Mouse (Mus musculus): Measurements from ENCODE around the gene Acsbg1. TPM values are rescaled to one million over a fixed set of nuclear protein-coding genes. Genes with fewer than 3 reads are reported as not detected.

Gene Acsbg1
- polyA plus RNA-seq, 1 experiment from 2014 or later, result 0.22 TPM

DNA sequence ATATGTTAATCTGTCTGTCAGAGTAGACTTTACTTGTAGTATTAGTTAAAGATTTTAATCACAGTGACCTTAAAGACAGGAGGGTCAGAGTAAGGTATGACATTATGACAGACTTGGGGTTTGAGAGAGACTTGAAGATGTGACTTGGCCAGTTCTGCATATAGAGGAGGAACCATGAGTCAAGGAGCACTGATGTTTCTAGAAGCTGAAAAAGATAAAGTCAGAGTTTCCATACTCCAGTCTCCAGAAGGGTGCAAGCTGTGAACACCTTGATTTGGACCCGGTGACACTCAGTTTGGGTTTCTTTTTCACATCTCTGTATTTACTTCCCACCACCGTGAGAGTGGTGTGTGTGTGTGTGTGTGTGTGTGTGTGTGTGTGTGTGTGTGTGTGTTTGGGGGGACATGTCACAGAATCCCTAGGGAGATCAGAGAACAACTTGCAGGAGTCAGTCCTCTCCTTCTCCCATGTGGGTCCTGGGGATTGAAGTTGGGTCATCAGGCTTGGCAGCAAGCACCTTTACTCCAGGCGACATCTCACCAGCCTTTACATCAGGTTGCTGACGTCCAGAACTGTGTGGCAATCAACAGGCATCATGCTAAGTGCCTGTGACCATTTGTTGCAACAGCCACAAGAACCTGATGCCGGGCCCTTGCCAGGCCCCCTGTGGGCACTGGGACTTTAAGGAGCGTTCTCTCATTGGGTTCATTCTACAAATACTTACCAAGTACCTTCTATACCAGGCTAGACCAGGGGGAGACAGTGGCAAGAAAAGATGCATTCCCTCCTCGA is 22.3 kb upstream of the Acsbg1 start:
- Histone ChIP-seq H3K4me2 (ENCODE audit: low read length) (no peak overlapping the region), H3K4me1 (replicated peaks; ENCODE audit: control insufficient read depth, insufficient read depth, low read length) (no peaks in the 10 kb centered on the region), H3K27ac (ENCODE audit: low read depth) (no peak overlapping the region), H3K27me3 (replicated peaks; ENCODE audit: control insufficient read depth, insufficient read depth, low read length) (no peaks in the 10 kb centered on the region), H3K36me3 (ENCODE audit: control insufficient read depth, insufficient read depth, low read length) (no peaks in the 10 kb centered on the region), H3K4me3 (ENCODE audit: low read depth, low read length) (no peak overlapping the region), H3K9me3 (ENCODE audit: control insufficient read depth, low read length) (no peaks in the 10 kb centered on the region), H3K9ac (ENCODE audit: low read length) (no peak overlapping the region)
- DNase-seq (ENCODE audit: low spot score), result no peak
- ATAC-seq (replicated peaks; ENCODE audit: low FRiP score, low TSS enrichment, low read depth), result no peak
- 73% methylated on average over 7 of the region's 7 CpGs for WGBS

DNA sequence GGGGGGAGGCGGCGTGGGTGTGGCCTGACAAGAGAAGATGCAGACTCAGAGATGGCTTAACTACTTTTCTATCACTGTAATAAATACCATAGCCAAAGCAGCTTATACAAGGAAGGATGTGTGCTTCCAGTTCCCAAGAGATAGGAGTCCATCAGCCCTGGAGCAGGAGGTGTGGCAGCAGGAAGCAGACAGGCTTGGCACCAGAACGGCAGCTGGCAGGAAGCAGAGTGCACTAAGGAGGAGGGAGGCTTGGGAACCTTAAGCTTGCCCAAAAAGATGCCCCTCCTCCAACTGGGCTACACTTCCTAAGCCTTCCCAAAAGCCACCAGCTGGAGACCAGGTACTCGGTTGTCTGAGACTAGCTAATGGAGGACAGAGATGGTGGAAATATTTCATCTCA is 21.2 kb upstream of the Acsbg1 start:
- no peak overlapping the region for H3K9ac ChIP-seq (ENCODE audit: low read length)
- no peak for ATAC-seq (replicated peaks; ENCODE audit: low FRiP score, low TSS enrichment, low read depth)
- 73% methylated on average over 3 of the region's 4 CpGs for WGBS
- H3K4me1 ChIP-seq (replicated peaks; ENCODE audit: control insufficient read depth, insufficient read depth, low read length), result no peaks in the 10 kb centered on the region
- no peak overlapping the region for H3K4me3 ChIP-seq (ENCODE audit: low read depth, low read length)
- no peaks in the 10 kb centered on the region for H3K36me3 ChIP-seq (ENCODE audit: control insufficient read depth, insufficient read depth, low read length)
- no peaks in the 10 kb centered on the region for H3K9me3 ChIP-seq (ENCODE audit: control insufficient read depth, low read length)
- H3K27ac ChIP-seq (ENCODE audit: low read depth), result no peak overlapping the region
- no peaks in the 10 kb centered on the region for H3K27me3 ChIP-seq (replicated peaks; ENCODE audit: control insufficient read depth, insufficient read depth, low read length)
- no peak for DNase-seq (ENCODE audit: low spot score)
- no peak overlapping the region for H3K4me2 ChIP-seq (ENCODE audit: low read length)

DNA sequence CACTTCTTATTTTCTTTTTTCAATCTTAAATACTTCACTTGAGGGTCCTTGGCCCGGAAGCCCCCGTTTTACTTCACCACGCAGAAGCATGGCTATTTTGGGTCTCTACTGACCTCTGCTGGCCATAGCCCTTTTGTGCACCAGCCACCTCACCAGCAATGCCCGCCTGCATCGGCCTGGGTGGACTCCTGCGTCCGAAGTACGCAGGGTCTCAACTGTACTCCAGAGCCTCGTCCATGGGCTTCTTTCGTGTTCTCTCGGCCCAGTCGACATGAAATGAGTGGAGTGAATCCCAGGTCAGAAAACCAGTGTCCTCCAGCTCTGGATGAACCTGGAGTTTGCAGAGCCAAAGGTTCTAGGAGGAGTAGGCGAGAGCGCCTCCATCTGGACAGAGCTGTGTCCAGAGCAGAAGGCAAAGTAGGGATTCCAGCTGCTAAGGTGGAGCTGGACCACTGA is 14.9 kb upstream of the Acsbg1 start:
- 2% methylated on average over 14 of the region's 14 CpGs for WGBS
- Histone ChIP-seq H3K9me3 (ENCODE audit: control insufficient read depth, low read length) (no peaks in the 10 kb centered on the region), H3K4me3 (ENCODE audit: low read depth, low read length) (peak overlapping the region; percentile 31), H3K27ac (ENCODE audit: low read depth) (no peak overlapping the region), H3K27me3 (replicated peaks; ENCODE audit: control insufficient read depth, insufficient read depth, low read length) (no peaks in the 10 kb centered on the region), H3K4me1 (replicated peaks; ENCODE audit: control insufficient read depth, insufficient read depth, low read length) (no peaks in the 10 kb centered on the region), H3K4me2 (ENCODE audit: low read length) (peak overlapping the region; percentile 67), H3K36me3 (ENCODE audit: control insufficient read depth, insufficient read depth, low read length) (no peaks in the 10 kb centered on the region), H3K9ac (ENCODE audit: low read length) (peak overlapping the region; percentile 18; the same call in 1 of the 2 replicates)
- ATAC-seq (replicated peaks; ENCODE audit: low FRiP score, low TSS enrichment, low read depth), result peak; percentile 73
- DNase-seq (ENCODE audit: low spot score), result peak; percentile 92

DNA sequence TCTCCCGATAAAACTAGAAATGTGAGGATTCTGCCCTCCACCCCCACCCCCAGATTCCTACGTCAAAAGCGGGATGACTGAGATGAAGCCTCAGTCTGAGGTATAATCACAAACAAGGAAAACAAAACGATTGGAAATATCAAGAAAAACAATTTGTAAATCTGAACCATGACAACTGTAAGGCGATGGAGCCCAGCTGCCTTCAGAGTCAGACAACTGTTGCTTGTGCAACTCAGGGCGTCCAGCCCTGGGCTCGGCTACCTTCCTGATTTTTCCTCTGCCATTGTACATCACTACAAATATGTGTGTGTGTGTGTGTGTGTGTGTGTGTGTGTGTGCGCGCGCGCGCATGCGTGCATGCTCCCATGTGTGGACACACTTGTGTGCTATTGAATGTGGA is 12.2 kb upstream of the Acsbg1 start:
- H3K9me3 ChIP-seq (ENCODE audit: control insufficient read depth, low read length), result no peaks in the 10 kb centered on the region
- DNase-seq (ENCODE audit: low spot score) (no peak), ATAC-seq (replicated peaks; ENCODE audit: low FRiP score, low TSS enrichment, low read depth) (no peak)
- H3K27me3 ChIP-seq (replicated peaks; ENCODE audit: control insufficient read depth, insufficient read depth, low read length), result no peaks in the 10 kb centered on the region
- no peak overlapping the region for H3K4me2 ChIP-seq (ENCODE audit: low read length)
- H3K4me3 ChIP-seq (ENCODE audit: low read depth, low read length), result no peak overlapping the region
- H3K36me3 ChIP-seq (ENCODE audit: control insufficient read depth, insufficient read depth, low read length), result no peaks in the 10 kb centered on the region
- no peak overlapping the region for H3K9ac ChIP-seq (ENCODE audit: low read length)
- 80% methylated on average over 13 of the region's 13 CpGs for WGBS
- H3K27ac ChIP-seq (ENCODE audit: low read depth), result no peak overlapping the region
- H3K4me1 ChIP-seq (replicated peaks; ENCODE audit: control insufficient read depth, insufficient read depth, low read length), result no peaks in the 10 kb centered on the region

DNA sequence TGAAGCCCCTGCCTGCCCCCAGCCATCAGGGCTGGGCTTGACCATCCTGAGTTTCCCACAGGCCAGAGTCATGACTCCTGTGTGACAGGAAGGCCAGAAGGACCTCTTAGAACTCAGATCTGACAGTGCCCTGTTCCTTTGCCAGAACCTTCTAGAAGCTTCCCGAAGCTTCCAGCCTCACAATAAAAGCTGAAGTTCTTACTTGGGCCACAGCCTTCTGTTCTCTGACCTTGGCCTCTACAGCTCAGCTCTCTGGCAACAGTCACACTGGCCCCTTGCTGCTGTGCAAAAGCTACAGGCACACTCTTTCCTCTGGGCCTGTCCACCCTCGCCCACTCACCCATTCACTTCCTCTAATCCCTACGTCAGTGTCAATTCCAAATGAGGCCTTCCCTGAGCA is 10.3 kb upstream of the Acsbg1 start:
- DNase-seq (ENCODE audit: low spot score) (no peak), ATAC-seq (replicated peaks; ENCODE audit: low FRiP score, low TSS enrichment, low read depth) (no peak)
- Histone ChIP-seq H3K4me1 (replicated peaks; ENCODE audit: control insufficient read depth, insufficient read depth, low read length) (no peaks in the 10 kb centered on the region), H3K27me3 (replicated peaks; ENCODE audit: control insufficient read depth, insufficient read depth, low read length) (no peaks in the 10 kb centered on the region), H3K9me3 (ENCODE audit: control insufficient read depth, low read length) (no peaks in the 10 kb centered on the region), H3K36me3 (ENCODE audit: control insufficient read depth, insufficient read depth, low read length) (no peaks in the 10 kb centered on the region), H3K9ac (ENCODE audit: low read length) (no peak overlapping the region), H3K4me3 (ENCODE audit: low read depth, low read length) (no peak overlapping the region), H3K4me2 (ENCODE audit: low read length) (no peak overlapping the region), H3K27ac (ENCODE audit: low read depth) (no peak overlapping the region)
- WGBS, result 82% methylated on average over 3 of the region's 3 CpGs

DNA sequence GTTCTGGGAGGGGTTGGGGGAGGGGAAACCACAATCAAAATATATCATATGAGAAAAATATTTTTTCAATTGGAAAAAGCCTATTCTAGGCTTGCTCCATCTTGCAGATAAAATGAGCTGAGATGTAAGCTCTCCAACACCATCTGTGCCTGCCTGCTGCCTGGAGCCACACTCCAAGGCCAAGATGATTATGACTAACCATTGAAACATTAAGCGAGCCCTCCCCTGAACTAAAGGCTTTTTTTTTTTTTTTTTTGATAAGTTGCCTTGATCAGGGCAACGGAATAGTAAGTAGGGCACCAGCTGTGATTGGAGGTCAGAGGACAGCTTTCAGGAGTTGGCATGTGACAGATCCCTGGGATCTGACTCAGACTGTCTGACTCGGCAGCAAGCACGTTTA is 6.8 kb upstream of the Acsbg1 start:
- Histone ChIP-seq H3K9me3 (ENCODE audit: control insufficient read depth, low read length) (no peaks in the 10 kb centered on the region), H3K4me1 (replicated peaks; ENCODE audit: control insufficient read depth, insufficient read depth, low read length) (no peaks in the 10 kb centered on the region), H3K36me3 (ENCODE audit: control insufficient read depth, insufficient read depth, low read length) (no peaks in the 10 kb centered on the region), H3K27me3 (replicated peaks; ENCODE audit: control insufficient read depth, insufficient read depth, low read length) (no peaks in the 10 kb centered on the region), H3K9ac (ENCODE audit: low read length) (no peak overlapping the region), H3K27ac (ENCODE audit: low read depth) (no peak overlapping the region), H3K4me3 (ENCODE audit: low read depth, low read length) (no peak overlapping the region), H3K4me2 (ENCODE audit: low read length) (no peak overlapping the region)
- no peak for ATAC-seq (replicated peaks; ENCODE audit: low FRiP score, low TSS enrichment, low read depth)
- WGBS, result 79% methylated on average over 4 of the region's 4 CpGs
- no peak for DNase-seq (ENCODE audit: low spot score)

DNA sequence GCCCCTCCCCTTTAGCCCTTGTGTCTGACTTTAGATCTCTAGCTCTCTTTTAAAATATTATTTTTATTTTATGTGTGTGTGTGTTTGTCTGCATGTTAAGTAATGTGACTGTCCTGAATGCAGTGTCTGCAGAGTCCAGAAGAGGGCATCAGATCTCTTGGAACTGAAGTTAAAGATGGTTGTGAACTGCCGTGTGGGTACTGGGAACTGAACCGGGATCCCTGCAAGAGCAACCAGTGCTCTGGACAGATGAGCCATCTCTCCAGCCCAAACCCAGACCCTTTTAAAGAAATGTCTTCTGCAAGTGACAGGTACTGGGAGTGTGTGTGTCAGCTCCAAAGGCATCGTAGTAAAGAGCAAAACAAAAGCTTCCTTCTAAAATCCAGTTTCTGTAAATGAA is 4.4 kb upstream of the Acsbg1 start:
- DNase-seq (ENCODE audit: low spot score), result no peak
- WGBS, result 95% methylated on average over 3 of the region's 3 CpGs

DNA sequence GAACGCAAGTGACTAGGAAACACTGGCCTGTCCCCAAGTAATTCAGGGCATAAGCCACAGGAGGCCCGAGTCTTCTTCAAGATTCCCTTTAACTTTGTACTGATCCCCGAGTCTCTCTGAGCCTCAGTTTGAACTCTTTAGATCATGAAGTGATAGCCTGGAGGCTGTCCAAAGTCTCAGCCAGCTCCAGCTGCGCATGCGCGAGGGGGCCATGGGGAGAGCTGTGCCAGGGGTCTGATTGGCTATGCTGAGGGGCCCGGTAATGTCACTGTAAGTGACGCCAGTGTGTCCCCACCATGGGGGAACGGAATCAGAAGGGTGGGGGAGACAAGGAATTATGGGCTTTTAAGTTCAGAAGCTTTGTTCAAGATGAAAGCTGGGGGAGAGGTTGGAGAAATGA is 2.7 kb upstream of the Acsbg1 start:
- Histone ChIP-seq H3K27ac (ENCODE audit: low read depth) (no peak overlapping the region), H3K9me3 (ENCODE audit: control insufficient read depth, low read length) (no peaks in the 10 kb centered on the region), H3K4me1 (replicated peaks; ENCODE audit: control insufficient read depth, insufficient read depth, low read length) (no peaks in the 10 kb centered on the region; the same call in 1 of the 2 replicates), H3K4me3 (ENCODE audit: low read depth, low read length) (no peak overlapping the region), H3K9ac (ENCODE audit: low read length) (no peak overlapping the region), H3K4me2 (ENCODE audit: low read length) (no peak overlapping the region), H3K27me3 (replicated peaks; ENCODE audit: control insufficient read depth, insufficient read depth, low read length) (no peaks in the 10 kb centered on the region), H3K36me3 (ENCODE audit: control insufficient read depth, insufficient read depth, low read length) (no peaks in the 10 kb centered on the region)
- ATAC-seq (replicated peaks; ENCODE audit: low FRiP score, low TSS enrichment, low read depth) (no peak), DNase-seq (ENCODE audit: low spot score) (no peak)
- 81% methylated on average over 9 of the region's 9 CpGs for WGBS

More for the DNA sequence above, 4.4 kb upstream of the Acsbg1 start:
- no peak overlapping the region for H3K27ac ChIP-seq (ENCODE audit: low read depth)
- H3K9ac ChIP-seq (ENCODE audit: low read length), result no peak overlapping the region
- no peak overlapping the region for H3K4me3 ChIP-seq (ENCODE audit: low read depth, low read length)
- H3K27me3 ChIP-seq (replicated peaks; ENCODE audit: control insufficient read depth, insufficient read depth, low read length), result no peaks in the 10 kb centered on the region
- no peak for ATAC-seq (replicated peaks; ENCODE audit: low FRiP score, low TSS enrichment, low read depth)
- H3K4me1 ChIP-seq (replicated peaks; ENCODE audit: control insufficient read depth, insufficient read depth, low read length), result no peaks in the 10 kb centered on the region; the same call in 1 of the 2 replicates
- no peaks in the 10 kb centered on the region for H3K9me3 ChIP-seq (ENCODE audit: control insufficient read depth, low read length)
- no peak overlapping the region for H3K4me2 ChIP-seq (ENCODE audit: low read length)
- H3K36me3 ChIP-seq (ENCODE audit: control insufficient read depth, insufficient read depth, low read length), result no peaks in the 10 kb centered on the region

DNA sequence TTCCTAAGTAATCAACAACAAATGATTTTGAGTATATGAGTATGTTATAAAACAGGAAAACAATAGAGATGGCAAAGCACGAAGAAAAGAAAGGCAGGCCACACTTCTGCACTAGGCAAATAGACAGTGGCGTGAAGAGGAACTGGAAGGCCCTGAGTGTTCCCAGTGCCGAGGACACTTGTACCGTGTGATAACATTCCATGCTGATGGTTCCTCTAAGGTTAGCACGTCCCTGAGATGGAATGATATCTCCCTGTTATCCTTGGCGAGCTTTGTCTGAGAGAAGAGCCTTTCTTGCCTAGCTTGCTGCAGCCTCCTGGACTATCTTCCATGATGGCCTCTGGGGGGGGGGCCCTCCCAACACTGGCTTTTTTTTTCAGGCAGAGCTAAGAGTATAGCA is 2.9 kb downstream of the Acsbg1 start:
- Histone ChIP-seq H3K27ac (ENCODE audit: low read depth) (no peak overlapping the region), H3K4me3 (ENCODE audit: low read depth, low read length) (no peak overlapping the region), H3K4me2 (ENCODE audit: low read length) (no peak overlapping the region), H3K27me3 (replicated peaks; ENCODE audit: control insufficient read depth, insufficient read depth, low read length) (no peaks in the 10 kb centered on the region), H3K4me1 (replicated peaks; ENCODE audit: control insufficient read depth, insufficient read depth, low read length) (no peaks in the 10 kb centered on the region; the same call in 1 of the 2 replicates), H3K9me3 (ENCODE audit: control insufficient read depth, low read length) (no peaks in the 10 kb centered on the region), H3K9ac (ENCODE audit: low read length) (no peak overlapping the region), H3K36me3 (ENCODE audit: control insufficient read depth, insufficient read depth, low read length) (no peaks in the 10 kb centered on the region)
- WGBS, result 75% methylated on average over 6 of the region's 6 CpGs
- DNase-seq (ENCODE audit: low spot score) (no peak), ATAC-seq (replicated peaks; ENCODE audit: low FRiP score, low TSS enrichment, low read depth) (no peak)
